Mouse (Mus musculus): ENCODE measurements around the gene Slc18a3. TPM values are rescaled to one million over a fixed set of nuclear protein-coding genes. Genes with fewer than 3 reads are reported as not detected.

Gene Slc18a3
- polyA plus RNA-seq, 1 experiment, result 1.4 TPM

GRCm38 (mm10) chr14:32452552-32452951 lies 12.1 kb downstream of the Slc18a3 start:
- H3K4me3 ChIP-seq (ENCODE audit: low read depth, low read length), result no peak overlapping the region
- WGBS, result 11% methylated on average over 4 of the region's 4 CpGs
- no peaks in the 10 kb centered on the region for H3K4me1 ChIP-seq (ENCODE audit: control insufficient read depth, insufficient read depth, insufficient read length, low read length)
- H3K27me3 ChIP-seq (ENCODE audit: control insufficient read depth, insufficient read depth, low read length), result no peaks in the 10 kb centered on the region
- TF ChIP-seq CTCF (IDR thresholded peaks at IDR 0.05; ENCODE audit: extremely low read depth, insufficient read length, insufficient replicate concordance, low read depth, low read length) (no peak), POLR2A (IDR thresholded peaks at IDR 0.05; ENCODE audit: low read depth, low read length) (no peak)
- H3K27ac ChIP-seq (ENCODE audit: insufficient read depth, low read depth, low read length), result no peak overlapping the region
- H3K36me3 ChIP-seq (ENCODE audit: control insufficient read depth, insufficient read depth, low read length), result no peaks in the 10 kb centered on the region

GRCm38 (mm10) chr14:32446989-32447388 lies 17.7 kb downstream of the Slc18a3 start:
- 67% methylated on average over 6 of the region's 6 CpGs for WGBS
- Histone ChIP-seq H3K27ac (ENCODE audit: insufficient read depth, low read depth, low read length) (no peak overlapping the region), H3K4me3 (ENCODE audit: low read depth, low read length) (no peak overlapping the region), H3K4me1 (ENCODE audit: control insufficient read depth, insufficient read depth, insufficient read length, low read length) (no peaks in the 10 kb centered on the region), H3K36me3 (ENCODE audit: control insufficient read depth, insufficient read depth, low read length) (no peaks in the 10 kb centered on the region), H3K27me3 (ENCODE audit: control insufficient read depth, insufficient read depth, low read length) (no peaks in the 10 kb centered on the region)
- TF ChIP-seq CTCF (IDR thresholded peaks at IDR 0.05; ENCODE audit: extremely low read depth, insufficient read length, insufficient replicate concordance, low read depth, low read length) (no peak), POLR2A (IDR thresholded peaks at IDR 0.05; ENCODE audit: low read depth, low read length) (no peak)

GRCm38 (mm10) chr14:32443446-32443845 lies 21.2 kb downstream of the Slc18a3 start:
- 42% methylated on average over 8 of the region's 8 CpGs for WGBS
- H3K4me1 ChIP-seq (ENCODE audit: control insufficient read depth, insufficient read depth, insufficient read length, low read length), result no peaks in the 10 kb centered on the region
- H3K36me3 ChIP-seq (ENCODE audit: control insufficient read depth, insufficient read depth, low read length), result no peaks in the 10 kb centered on the region
- H3K27me3 ChIP-seq (ENCODE audit: control insufficient read depth, insufficient read depth, low read length), result no peaks in the 10 kb centered on the region
- no peak overlapping the region for H3K27ac ChIP-seq (ENCODE audit: insufficient read depth, low read depth, low read length)
- TF ChIP-seq POLR2A (IDR thresholded peaks at IDR 0.05; ENCODE audit: low read depth, low read length), result no peak
- TF ChIP-seq CTCF (IDR thresholded peaks at IDR 0.05; ENCODE audit: extremely low read depth, insufficient read length, insufficient replicate concordance, low read depth, low read length), result no peak
- no peak overlapping the region for H3K4me3 ChIP-seq (ENCODE audit: low read depth, low read length)

- TF ChIP-seq CTCF (IDR thresholded peaks at IDR 0.05; ENCODE audit: extremely low read depth, insufficient read length, insufficient replicate concordance, low read depth, low read length), result no peak
- TF ChIP-seq POLR2A (IDR thresholded peaks at IDR 0.05; ENCODE audit: low read depth, low read length), result no peak
- no peak overlapping the region for H3K4me3 ChIP-seq (ENCODE audit: low read depth, low read length)
- no peaks in the 10 kb centered on the region for H3K27me3 ChIP-seq (ENCODE audit: control insufficient read depth, insufficient read depth, low read length)
- no peaks in the 10 kb centered on the region for H3K36me3 ChIP-seq (ENCODE audit: control insufficient read depth, insufficient read depth, low read length)
- WGBS, result 26% methylated on average over 3 of the region's 3 CpGs
- no peak overlapping the region for H3K27ac ChIP-seq (ENCODE audit: insufficient read depth, low read depth, low read length)
- no peaks in the 10 kb centered on the region for H3K4me1 ChIP-seq (ENCODE audit: control insufficient read depth, insufficient read depth, insufficient read length, low read length)
These were observed 24.9 kb downstream of the Slc18a3 start for GRCm38 (mm10) chr14:32439744-32440143.

- Histone ChIP-seq H3K27me3 (ENCODE audit: control insufficient read depth, insufficient read depth, low read length) (no peaks in the 10 kb centered on the region), H3K27ac (ENCODE audit: insufficient read depth, low read depth, low read length) (no peak overlapping the region), H3K4me1 (ENCODE audit: control insufficient read depth, insufficient read depth, insufficient read length, low read length) (no peaks in the 10 kb centered on the region), H3K4me3 (ENCODE audit: low read depth, low read length) (no peak overlapping the region), H3K36me3 (ENCODE audit: control insufficient read depth, insufficient read depth, low read length) (no peaks in the 10 kb centered on the region)
- WGBS, result 55% methylated on average over 5 of the region's 5 CpGs
- no peak for TF ChIP-seq CTCF (IDR thresholded peaks at IDR 0.05; ENCODE audit: extremely low read depth, insufficient read length, insufficient replicate concordance, low read depth, low read length)
- TF ChIP-seq POLR2A (IDR thresholded peaks at IDR 0.05; ENCODE audit: low read depth, low read length), result no peak
These were observed 25.3 kb downstream of the Slc18a3 start for GRCm38 (mm10) chr14:32439316-32439715.

GRCm38 (mm10) chr14:32437352-32437793 lies 27.3 kb downstream of the Slc18a3 start:
- 47% methylated on average over 5 of the region's 5 CpGs for WGBS
- no peak overlapping the region for H3K27ac ChIP-seq (ENCODE audit: insufficient read depth, low read depth, low read length)
- TF ChIP-seq POLR2A (IDR thresholded peaks at IDR 0.05; ENCODE audit: low read depth, low read length) (no peak), CTCF (IDR thresholded peaks at IDR 0.05; ENCODE audit: extremely low read depth, insufficient read length, insufficient replicate concordance, low read depth, low read length) (peak; percentile 20; the same call in 1 of the 2 replicates)
- H3K27me3 ChIP-seq (ENCODE audit: control insufficient read depth, insufficient read depth, low read length), result no peaks in the 10 kb centered on the region
- no peaks in the 10 kb centered on the region for H3K36me3 ChIP-seq (ENCODE audit: control insufficient read depth, insufficient read depth, low read length)
- no peak overlapping the region for H3K4me3 ChIP-seq (ENCODE audit: low read depth, low read length)
- no peaks in the 10 kb centered on the region for H3K4me1 ChIP-seq (ENCODE audit: control insufficient read depth, insufficient read depth, insufficient read length, low read length)

- H3K27ac ChIP-seq (ENCODE audit: insufficient read depth, low read depth, low read length), result no peak overlapping the region
- 52% methylated on average over 8 of the region's 8 CpGs for WGBS
These were observed 35.5 kb downstream of the Slc18a3 start for GRCm38 (mm10) chr14:32429030-32429602.

More at GRCm38 (mm10) chr14:32429030-32429602, 35.5 kb downstream of the Slc18a3 start:
- no peaks in the 10 kb centered on the region for H3K36me3 ChIP-seq (ENCODE audit: control insufficient read depth, insufficient read depth, low read length)
- H3K27me3 ChIP-seq (ENCODE audit: control insufficient read depth, insufficient read depth, low read length), result no peaks in the 10 kb centered on the region
- TF ChIP-seq CTCF (IDR thresholded peaks at IDR 0.05; ENCODE audit: extremely low read depth, insufficient read length, insufficient replicate concordance, low read depth, low read length), result no peak
- no peak overlapping the region for H3K4me3 ChIP-seq (ENCODE audit: low read depth, low read length)
- H3K4me1 ChIP-seq (ENCODE audit: control insufficient read depth, insufficient read depth, insufficient read length, low read length), result no peaks in the 10 kb centered on the region
